Mouse (Mus musculus): ENCODE data around the gene Rapgef6. TPM values are rescaled to one million over a fixed set of nuclear protein-coding genes. Genes with fewer than 3 reads are reported as not detected.

Rapgef6 gene
- polyA plus RNA-seq, 1 experiment from 2014 or later: 33.2 TPM

GRCm38 (mm10) chr11:54744231-54744630 is 221.6 kb downstream of the Rapgef6 start:
- ATAC-seq (ENCODE audit: insufficient read depth): no peak
- H3K27ac ChIP-seq (ENCODE audit: low read depth): no peak overlapping the region

More at GRCm38 (mm10) chr11:54744231-54744630, 221.6 kb downstream of the Rapgef6 start:
- Histone ChIP-seq H3K27me3 (ENCODE audit: insufficient read depth, low read length) (no peaks in the 10 kb centered on the region), H3K9me3 (ENCODE audit: low read depth, low read length) (no peaks in the 10 kb centered on the region), H3K4me1 (ENCODE audit: insufficient read depth) (no peaks in the 10 kb centered on the region), H3K4me2 (no peak overlapping the region), H3K36me3 (ENCODE audit: insufficient read depth) (peaks cover 13% of the 10 kb centered on the region; the same call in 1 of the 2 replicates), H3K4me3 (ENCODE audit: low read depth, low read length) (no peak overlapping the region), H3K9ac (no peak overlapping the region)
- 93% methylated on average over 1 of the region's 1 CpGs for WGBS
- no peak for DNase-seq
- no peak for TF ChIP-seq CTCF (IDR thresholded peaks at IDR 0.05; ENCODE audit: low read depth)

Small RNA genes within 50 kb of the gene (microRNA-seq; reads per million reads assigned to microRNA genes)
- gene Gm26116 (ENCODE audit: borderline number of aligned reads): not detected

Other genes with a start within 250 kb of the Rapgef6 start
- 0.35 and 0.67 TPM in 2 replicates for gene Acsl6, start 219.0 kb upstream of the Rapgef6 start, polyA plus RNA-seq (2014; fragmentation: Nextera tagmentation; extraction: Ambion mirVana)
- not detected in 2 replicates for gene Meikin, start 152.2 kb upstream of the Rapgef6 start, polyA plus RNA-seq (2014; fragmentation: Nextera tagmentation; extraction: Ambion mirVana)
- 11.1 and 12.4 TPM in 2 replicates for gene Fnip1, start 84.6 kb upstream of the Rapgef6 start, polyA plus RNA-seq (2014; fragmentation: Nextera tagmentation; extraction: Ambion mirVana)

All from lung, embryonic 14.5 days (tissue).